Mouse (Mus musculus): ENCODE measurements around the gene Mrps18b.

DNA sequence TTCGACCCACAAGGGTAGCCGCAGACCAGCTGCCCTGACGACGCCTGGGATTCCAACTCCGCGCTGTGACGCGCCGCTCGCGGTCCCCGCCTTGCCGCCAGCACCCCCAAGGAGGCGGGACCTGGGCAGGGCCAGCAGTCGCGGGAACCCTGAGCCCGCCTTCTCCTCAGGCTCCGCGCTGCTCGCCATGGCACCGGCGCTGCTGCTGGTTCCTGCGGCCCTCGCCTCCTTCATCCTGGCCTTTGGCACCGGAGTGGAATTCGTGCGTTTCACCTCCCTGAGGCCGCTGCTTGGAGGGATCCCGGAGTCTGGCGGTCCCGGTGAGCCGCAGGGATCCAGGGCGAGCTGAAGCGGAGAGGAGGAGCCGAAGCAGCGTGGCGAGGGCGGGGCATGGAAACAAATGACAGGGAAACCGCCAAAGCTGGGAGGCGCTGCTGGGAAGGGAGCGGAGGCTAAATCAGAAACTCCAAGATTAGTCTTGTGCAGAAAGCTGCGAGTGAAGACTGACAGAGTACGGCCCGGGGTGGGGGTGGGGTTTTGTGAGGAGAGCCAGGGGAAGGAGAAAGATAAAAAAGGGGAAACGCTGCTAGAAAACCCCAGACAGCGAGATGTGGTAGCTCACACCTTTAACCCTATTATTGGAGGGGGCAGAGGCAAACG is 54.9 kb downstream of the Mrps18b start, which contains the start of gene Nrm:
- TF ChIP-seq CTCF (conservative IDR thresholded peaks at IDR 0.05; ENCODE audit: low read length) (no peak), NANOG (IDR thresholded peaks at IDR 0.05; ENCODE audit: borderline replicate concordance, low read length) (no peak)
